Mouse (Mus musculus) mouse trophoblast stem cell (cell line): ENCODE results near the gene Pdia6.

ENCODE experiments used
- in situ Hi-C, 2 experiments: fragments of 300-500 bp; cut with MseI, MboI; formaldehyde crosslinking; loops; 2 replicates in 1 of 2; 3 replicates in 1 of 2; pipeline ENCODE4 v1.15.1; 2025

Gene Pdia6

DNA sequence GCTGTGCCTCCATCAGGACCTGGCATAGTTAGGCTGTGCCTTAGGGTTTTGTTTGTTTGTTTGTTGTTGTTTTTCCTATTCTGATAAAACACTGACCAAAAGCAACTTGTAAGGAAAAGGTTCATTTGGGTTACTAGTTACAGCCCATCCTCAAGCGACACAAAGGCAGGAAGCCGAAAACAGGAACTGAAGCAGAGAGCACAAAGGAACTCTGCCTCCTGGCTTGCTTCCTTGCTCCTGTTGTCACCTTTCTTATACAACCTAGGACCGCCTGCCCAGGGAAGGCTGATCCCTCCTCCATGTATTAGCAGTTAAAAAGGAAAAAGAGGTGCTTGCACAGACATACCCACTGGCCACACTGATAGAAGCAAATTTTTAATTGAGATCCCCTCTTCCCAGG lies 2.5 kb upstream of the Pdia6 start:
- in situ Hi-C loops: no loop called here

DNA sequence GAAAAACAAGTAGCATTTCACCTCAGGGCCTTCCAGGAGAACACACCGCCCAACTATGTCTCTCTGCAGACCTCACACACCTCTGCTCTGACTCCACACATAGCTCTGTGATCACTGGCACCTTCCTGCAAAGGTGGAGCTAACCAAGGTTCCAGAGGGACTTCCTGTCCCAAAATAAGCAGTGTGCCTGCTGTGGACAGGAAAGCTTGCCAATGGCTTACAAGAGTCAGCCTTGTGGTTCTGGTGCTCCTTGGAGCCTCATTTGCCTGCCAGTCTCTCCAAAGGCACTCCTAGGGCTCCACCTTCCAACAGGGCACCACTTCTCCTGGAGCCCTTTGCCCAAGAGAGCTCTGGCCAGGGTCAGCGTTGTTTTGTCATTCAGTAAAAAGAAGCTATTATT lies 1.5 kb upstream of the Pdia6 start:
- in situ Hi-C loops: no loop called here

DNA sequence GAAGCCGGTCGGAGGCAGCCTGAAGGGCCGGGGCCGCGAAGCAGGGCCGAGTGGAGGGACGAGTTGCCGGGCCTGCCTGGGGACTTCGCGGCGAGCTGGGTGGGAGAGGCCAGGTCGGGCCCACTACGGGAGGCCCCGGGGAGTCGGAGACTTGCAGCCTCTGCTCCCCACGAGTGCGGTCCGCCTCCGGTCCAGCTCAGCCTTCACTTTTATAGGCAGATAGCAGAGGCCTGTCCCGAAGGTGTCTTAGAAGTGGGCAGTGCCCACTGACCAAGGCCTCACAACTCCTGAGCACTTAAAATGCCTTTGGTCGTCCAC lies 287 bp downstream of the Pdia6 start:
- in situ Hi-C loops: no loop called here

DNA sequence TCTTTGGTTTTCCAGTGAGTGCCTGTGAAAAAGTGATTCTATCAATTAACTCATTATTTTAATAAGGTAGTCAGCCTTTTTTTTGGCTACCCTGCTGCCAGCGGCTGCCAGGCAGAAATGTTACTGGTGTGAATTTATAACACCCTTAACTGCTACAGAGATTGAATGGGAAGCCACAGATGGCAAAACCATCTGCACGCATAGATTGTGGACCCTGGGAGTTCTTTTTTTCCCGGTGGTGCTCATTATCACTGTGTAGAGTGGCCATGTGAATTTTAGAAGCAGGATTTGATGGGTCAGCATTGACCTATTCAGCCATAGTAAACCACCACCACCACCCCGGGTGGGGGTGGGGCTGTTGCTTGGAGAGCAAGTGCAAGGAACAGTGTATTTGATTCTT lies 971 bp downstream of the Pdia6 start:
- in situ Hi-C loops: no loop called here

DNA sequence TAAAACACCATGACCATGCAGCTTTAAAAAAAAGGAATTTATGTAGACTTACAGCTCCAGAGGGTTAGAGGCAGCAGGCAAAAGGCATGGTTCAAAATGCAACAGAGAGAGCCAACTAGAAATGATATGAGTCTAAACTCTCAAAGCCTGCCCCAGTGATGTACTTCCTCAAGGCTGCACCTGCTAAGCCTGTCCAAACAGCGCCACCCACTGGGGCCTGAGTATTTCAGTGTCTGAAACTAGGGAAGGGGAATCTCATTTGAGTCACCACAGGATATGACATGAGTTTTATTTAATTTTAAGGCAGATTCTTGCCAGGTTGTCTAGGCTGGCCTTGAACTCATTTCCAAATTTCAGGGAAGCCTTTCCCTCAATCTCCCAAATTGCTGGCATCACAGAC lies 4.9 kb downstream of the Pdia6 start:
- in situ Hi-C loops: no loop called here

DNA sequence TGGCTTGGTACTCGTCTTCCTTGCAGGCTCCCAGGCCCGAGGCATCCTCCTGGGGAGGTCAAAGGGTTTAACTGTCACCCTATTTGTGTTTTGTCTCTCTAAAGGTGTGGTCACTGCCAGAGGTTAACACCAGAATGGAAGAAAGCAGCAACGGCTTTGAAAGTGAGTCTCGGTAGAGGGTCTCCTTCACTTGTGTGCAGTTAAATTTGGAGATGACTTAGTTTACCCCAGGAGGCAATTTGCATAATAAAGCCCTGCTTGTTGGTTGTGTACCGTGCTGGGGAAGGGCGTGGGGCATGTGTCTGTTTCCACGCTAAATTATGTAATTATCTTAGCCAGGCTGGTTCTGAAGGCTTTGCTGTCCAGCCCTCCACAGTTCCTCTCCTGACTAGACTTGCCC lies 7.5 kb downstream of the Pdia6 start:
- in situ Hi-C loops: no loop called here

DNA sequence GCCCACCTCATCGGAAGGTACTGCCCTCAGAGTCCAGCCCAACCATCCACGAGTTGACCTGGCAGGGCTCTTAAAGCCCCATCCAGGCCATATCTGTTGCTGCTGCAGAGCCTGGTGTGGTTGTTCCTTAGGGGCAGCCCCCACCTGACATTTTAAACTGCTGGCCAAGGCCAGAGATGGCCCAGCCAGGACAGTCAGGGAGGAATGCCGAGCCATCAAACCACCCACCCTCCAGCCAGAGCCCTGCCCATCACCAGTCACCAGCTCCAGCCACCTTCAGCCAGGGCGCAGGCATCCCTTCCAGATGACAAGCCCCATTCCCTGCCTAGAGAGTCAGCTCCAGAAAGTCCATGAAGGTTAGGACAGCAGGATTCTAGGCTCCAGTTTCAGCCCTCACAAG lies 22.2 kb downstream of the Pdia6 start:
- in situ Hi-C loops: no loop called here

DNA sequence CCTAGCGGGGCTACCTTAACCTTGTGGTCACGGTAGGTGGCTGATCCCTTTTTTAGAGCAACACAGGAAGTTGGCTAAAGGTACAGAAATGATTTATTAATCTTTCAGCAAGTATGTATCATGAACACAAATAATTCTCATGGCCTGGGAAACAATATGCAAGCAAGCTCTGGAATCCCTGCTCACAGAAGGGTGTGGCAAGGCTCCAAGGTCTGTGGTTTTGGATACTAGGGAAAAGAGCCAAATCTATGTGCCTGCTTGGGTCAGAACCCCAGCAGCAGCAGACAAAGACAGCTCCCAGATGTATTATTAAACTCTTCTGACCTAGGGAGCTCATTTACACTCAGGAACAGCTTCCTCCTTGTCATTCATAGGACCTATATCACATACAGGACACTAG lies 22.7 kb downstream of the Pdia6 start:
- in situ Hi-C loops: no loop called here

DNA sequence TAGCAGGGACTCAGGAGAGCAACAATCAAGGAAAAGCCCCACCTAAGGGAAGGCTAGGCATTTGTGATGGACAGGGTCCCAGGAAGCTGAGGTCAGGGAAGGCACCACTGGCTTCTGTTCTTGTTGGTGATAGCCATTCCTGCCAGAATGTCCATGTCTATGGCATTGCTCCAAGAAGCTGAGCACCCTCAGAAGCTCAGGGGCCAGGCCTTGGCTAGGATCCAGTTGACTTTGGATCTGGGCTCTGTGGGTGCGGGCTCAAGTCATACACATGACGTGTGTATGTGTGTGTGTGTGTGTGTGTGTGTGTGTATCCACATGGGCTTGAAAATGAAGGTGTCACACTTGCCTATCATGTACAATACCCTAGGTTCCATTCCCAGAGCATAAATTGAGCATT lies 23.6 kb downstream of the Pdia6 start:
- in situ Hi-C loops: no loop called here

DNA sequence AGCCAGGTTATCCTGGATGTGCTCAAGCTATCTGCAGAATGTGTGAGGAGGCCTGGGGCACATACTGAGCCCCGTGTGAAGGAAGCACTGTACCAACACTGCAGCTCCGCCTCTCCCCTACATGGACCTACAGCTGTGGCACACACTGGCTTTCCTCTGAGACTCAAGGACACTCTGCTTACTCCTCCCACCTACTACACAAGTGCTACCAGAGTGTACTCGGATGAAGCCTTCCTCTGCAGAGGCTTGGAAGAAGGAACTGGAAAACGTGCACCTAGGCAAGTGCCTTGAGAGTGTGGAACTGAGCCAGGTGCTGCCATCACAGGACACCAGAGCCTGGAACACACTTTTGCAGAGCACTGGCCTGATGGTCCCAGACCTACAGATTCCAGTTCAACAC lies 24.2 kb downstream of the Pdia6 start:
- in situ Hi-C loops: no loop called here

DNA sequence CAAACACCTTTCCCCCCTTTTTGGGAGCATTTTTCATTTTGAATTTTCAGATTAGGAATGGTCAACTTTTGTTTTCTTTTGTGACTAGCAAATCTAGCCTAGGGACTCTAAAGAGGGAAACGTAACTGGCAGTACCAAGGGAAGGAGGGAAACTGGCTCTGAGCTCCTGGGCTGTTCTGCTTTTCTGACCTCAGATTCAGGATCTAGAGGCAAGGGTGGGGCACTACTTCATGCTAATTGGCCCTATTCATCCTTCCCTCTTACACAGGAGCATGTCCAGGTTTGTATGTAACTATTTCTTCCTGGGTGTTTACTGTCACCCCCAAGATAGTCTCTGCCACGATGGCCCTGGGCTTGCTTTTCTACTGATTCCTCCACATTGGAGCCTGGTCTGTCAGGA lies 30.6 kb downstream of the Pdia6 start:
- in situ Hi-C loops: no loop called here

DNA sequence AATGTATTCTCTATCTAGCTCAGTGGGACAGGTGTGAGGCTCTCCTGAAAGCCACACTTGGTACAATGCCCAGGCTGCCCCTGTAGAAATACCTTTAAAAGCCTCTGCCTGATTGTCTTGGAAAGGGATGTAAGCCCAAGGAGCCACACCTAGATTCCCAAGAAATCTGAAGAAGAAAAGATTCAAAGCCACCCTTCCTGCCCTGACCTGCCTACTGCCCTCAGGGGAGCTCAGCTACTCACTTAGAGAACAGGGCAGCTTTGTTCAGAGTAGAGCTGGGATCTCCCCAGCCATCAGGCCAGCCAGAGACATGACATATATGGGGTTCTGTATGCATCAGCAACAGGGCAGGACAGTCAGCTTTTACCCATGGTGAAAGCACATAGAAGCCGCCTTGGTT lies 33.6 kb downstream of the Pdia6 start:
- in situ Hi-C loops: no loop called here

DNA sequence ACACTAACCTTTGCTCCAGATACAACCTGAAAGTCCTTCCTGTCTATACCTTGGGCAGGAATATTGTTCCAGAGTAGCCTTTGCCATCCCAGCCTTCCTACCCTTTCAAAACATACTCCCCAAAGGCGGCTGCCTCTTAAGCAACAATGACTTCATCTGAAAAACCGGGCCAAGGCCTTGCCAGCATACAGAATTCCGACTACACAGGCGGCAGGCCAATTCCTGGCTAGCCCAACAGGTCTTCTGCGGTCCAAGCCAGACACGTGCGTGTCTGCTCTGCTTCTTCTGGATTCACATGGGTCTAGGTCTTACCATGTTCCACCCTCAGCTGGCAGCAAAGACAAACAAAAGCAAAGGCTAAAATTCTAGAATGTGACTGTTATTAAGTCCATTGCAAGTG lies 39.1 kb downstream of the Pdia6 start:
- in situ Hi-C loops: no loop called here

DNA sequence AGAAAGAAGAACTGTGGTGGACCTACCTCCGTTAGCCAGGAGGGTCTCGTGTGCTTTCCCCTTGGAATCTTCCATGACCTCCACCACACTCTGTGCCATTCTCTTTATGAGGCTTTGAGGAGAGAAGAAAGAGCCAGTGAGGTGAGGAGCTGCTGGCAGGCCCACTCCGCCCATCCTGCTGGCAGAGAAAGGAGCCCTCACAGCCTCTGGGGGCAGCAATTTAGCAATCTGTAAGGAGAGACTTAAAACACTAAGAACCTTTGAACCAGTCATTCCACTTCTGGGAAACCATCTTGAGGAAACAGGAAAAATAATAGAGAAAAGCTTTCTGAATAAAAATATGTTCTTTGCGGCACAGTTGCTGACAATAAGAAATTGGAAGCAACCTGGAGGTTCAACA lies 41.9 kb downstream of the Pdia6 start:
- in situ Hi-C loops: no loop called here

DNA sequence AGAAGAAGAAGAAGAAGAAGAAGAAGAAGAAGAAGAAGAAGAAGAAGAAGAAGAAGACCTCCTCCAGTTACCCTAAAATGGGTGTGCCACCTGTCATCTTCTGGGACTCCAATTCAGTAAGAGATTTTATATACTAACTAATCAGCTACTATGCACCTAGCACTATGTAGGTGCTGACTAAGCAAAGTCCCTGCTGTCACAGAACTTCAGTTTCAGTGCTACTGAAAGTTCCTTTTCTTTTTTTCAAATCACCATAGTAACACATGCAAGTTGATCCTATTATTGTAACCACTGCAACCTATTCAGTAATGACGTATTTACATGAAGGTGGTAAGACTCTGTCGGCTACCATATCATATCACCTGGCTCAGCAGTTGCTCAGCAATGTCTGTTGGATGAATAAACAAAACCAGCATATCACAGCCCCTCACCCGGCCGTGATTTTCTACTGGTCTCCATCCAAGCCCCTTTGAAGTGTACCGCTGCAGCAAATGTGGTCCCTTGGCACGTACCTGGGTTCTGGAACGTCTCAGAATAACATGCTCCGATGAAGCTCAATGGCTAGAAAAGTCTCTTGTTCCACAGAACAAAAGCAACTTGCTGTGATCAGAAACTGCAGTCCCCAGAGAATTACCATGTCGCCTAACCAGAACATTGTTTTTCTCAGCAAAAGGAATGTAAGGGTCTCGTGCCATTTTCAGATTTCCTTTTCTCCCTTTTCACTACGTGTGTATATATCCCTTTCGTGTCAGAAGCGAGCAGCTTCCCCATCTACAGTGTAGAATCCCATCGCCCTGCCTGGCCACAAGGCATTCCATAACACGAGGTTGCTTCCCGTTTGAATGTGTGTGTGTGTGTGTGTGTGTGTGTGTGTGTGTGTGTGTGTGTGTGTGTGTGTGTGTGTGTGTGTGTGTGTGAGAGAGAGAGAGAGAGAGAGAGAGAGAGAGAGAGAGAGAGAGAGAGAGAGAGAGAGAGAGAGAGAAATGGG lies 44.8 kb downstream of the Pdia6 start:
- in situ Hi-C loops: no loop called here

DNA sequence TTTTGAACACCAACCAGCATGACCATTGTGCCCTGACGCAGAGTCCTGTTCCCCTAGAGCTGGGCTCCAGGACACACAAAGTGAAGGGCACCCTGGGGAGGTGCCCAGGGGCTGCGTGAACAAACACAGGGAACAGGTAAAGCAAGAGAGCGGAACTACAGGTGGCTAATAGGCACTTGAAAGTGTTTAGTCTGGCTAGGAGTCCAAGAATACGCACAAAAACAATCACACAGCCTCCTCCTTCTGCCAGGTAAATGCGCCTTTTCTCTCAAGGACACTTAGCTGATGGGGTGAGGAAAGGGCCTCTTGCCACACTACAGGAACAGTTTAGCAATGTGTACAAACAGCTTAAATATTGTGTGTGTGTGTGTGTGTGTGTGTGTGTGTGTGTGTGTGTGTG lies 49.8 kb downstream of the Pdia6 start:
- in situ Hi-C loops: no loop called here

DNA sequence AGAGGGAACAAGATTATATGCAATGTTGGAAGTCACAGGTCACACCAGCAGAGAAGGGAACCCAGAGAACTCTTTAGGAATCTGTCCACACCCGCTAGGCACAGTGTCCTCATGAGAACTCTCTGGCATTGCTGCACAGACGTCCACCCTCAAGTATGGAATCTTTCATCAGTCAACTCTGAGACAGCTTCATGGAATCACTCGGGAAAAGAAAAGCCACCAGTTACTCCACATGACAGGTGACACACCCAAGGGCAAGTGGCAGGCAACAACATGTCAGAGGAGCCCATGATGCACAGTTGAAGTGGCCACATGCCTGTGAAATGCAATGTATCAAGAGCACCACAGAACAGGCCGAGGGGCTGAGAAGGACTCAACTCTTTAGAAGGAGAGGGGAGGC lies 51.6 kb downstream of the Pdia6 start:
- in situ Hi-C loops: no loop called here

DNA sequence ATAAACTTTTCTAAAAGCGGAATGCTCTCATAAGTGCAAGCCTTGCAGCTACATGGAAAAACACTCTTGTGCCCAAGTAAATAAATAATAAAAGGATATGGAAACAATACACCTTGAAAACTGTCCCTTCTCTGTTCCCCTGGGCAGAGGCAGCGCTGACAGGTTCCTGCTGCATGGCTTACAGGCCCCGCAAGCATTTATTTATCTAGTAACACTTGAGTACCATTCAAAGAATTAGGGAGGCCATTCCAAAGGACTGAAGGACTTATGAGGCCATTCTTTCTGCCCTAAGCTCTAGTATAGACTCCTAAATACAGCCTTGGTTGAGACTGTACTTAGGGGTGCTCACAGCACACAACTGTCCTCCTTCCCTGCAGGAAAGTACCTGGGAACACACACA lies 52.1 kb downstream of the Pdia6 start:
- in situ Hi-C loops: no loop called here

DNA sequence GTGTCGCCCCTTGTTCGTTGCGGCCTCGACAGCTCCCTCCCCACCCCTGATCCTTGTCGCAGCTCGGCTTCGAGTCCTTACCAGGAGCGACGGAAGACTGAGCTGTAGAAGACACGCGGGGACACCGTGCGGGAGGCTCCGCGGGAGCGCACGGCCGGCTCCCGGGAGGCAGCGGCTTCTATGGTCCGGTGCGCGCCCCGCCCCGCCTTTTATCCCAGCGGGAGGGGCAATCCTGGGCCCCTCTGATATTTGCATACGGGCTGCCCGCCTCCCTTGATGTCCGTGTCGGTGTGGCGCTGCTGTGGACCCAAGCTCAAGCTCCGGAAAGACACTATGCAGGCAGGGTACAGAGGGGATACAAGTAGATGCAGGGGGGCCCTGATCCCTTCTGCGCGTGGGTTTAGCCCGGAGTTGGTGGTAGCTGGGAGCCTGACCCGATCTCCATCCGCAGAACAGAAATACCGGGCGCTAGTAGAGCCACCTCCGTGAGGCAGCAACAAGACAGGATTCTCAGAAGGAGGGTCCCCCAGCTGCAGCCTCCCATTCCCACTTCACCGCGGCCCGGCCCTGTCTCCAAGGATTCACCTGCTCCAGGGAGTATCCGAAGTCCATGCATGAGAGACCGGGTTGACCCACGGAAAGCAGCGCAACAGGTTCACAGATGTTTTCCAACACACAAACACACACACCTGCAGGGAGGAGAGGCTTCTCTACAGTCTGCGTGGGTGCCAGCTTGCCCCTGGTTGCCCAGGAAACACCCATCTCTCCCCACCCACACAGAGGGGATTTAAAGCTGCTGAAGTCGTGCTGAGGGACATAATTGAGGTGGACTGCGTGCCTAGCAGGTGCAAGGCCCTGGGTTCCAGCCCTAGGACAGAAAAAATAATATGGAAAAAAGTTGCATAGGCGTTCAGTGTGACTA lies 58.5 kb downstream of the Pdia6 start:
- in situ Hi-C loops: no loop called here

DNA sequence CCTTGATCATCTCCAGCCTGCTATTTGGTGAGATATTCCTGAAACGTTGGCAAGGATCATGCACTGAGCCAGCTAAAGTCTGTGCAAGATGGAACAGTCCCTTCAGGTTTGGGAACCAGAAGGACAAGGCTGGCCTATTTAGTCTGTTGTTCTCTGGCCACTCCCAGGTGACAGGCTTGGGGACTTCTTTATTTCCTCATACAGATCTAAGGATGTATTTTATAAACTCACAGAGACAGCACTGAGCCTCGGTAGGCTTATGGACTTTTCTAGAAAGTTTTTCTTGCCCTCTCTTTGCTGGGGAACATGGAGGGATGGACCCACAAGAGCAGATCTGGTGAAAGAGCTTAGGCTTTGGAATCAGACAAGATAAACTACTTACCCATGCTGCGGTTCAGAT lies 62.9 kb downstream of the Pdia6 start, which contains the start of gene Atp6v1c2:
Atp6v1c2 (minus strand) TSS at position 101 of the 400 bp plus-strand sequence.
- in situ Hi-C loops: no loop called here

DNA sequence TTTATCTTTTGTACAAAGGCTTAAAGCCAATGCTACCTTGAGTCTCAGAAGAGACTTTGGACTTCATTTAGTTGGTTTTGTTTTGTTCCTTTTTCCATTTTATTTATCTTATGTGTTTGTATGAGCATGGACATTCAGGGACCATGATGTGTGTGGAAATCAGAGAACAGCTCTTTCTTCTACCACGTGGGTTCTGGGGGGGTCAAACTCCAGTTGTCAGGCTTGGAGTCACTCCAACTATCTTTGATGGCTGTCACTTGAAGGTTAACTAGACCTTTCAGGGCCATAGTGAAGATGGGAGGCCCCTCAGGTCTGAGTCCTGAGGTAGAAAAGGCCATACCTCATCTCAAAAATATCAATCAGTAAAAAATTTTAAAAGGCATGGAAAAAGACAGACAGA lies 67.1 kb downstream of the Pdia6 start:
- in situ Hi-C loops: no loop called here
